9 mouse cellular contexts compared by ENCODE assay signal in genomic region chr4:3069341-3069740, GRCm38 (mm10).
DNase-seq lines count a peak whose midpoint lies in the region; ATAC-seq lines count a peak whose summit lies in the region.
"Had no signal": no experiment of that assay in that cellular context is flagged by ENCODE, and none has a peak within 500 bp of the region (broad histone marks: within the 10 kb centered on the region; RNA-seq: fewer than 3 reads in every experiment).

No protein-coding gene starts in this region.

- DNase-seq in embryonic facial prominence, embryonic 11.5 days (ENCODE audit: low spot score) = no peak
- no peak for DNase-seq in embryonic facial prominence, embryonic 10.5 days (ENCODE audit: low spot score)
- DNase-seq in midbrain, embryonic 10.5 days (ENCODE audit: low spot score) = no peak
- peak; percentile 2 for DNase-seq in naive thymus-derived CD4-positive, alpha-beta T cell, adult 2 months (ENCODE audit: low read depth)
- no peak for DNase-seq in adrenal gland, adult 2 months
- no peak for DNase-seq in adrenal gland, postnatal 14 days

- WGBS in embryonic facial prominence, embryonic 11.5 days = 67% methylated on average over 1 of the region's 1 CpGs
- WGBS in embryonic facial prominence, embryonic 10.5 days = 52% methylated on average over 1 of the region's 1 CpGs
- 50% methylated on average over 1 of the region's 1 CpGs for WGBS in midbrain, embryonic 12.5 days
- WGBS in midbrain, embryonic 10.5 days = 63% methylated on average over 1 of the region's 1 CpGs
- 63% methylated on average over 1 of the region's 1 CpGs for whole genome bisulfite sequencing in limb, embryonic 12.5 days

- H3K9ac ChIP-seq in embryonic facial prominence, embryonic 11.5 days (replicated peaks; ENCODE audit: low read length) = no peak overlapping the region
- H3K9ac ChIP-seq in midbrain, embryonic 12.5 days (replicated peaks) = no peak overlapping the region
- no peak overlapping the region for H3K9ac ChIP-seq in limb, embryonic 12.5 days (replicated peaks)

- ATAC-seq in embryonic facial prominence, embryonic 11.5 days (replicated peaks; ENCODE audit: insufficient number of reproducible peaks, low FRiP score, low TSS enrichment, low read depth) = 0 out of 2 replicates have a peak, but pooled peaks have one; percentile 10
- peak; percentile 31 for ATAC-seq in midbrain, embryonic 12.5 days (ENCODE audit: low FRiP score, low read depth)
- ATAC-seq in limb, embryonic 12.5 days (ENCODE audit: insufficient number of reproducible peaks, insufficient read depth, low FRiP score, low TSS enrichment, low read depth) = peak; percentile 37

- H3K36me3 ChIP-seq in embryonic facial prominence, embryonic 11.5 days (replicated peaks; ENCODE audit: control insufficient read depth, insufficient read depth, low read depth, low read length) = no peaks in the 10 kb centered on the region
- no peaks in the 10 kb centered on the region for H3K36me3 ChIP-seq in embryonic facial prominence, embryonic 10.5 days (replicated peaks)
- H3K36me3 ChIP-seq in midbrain, embryonic 12.5 days = no peaks in the 10 kb centered on the region
- no peaks in the 10 kb centered on the region for H3K36me3 ChIP-seq in midbrain, embryonic 10.5 days
- H3K36me3 ChIP-seq in limb, embryonic 12.5 days = no peaks in the 10 kb centered on the region

- H3K4me3 ChIP-seq in embryonic facial prominence, embryonic 11.5 days (ENCODE audit: low read depth, low read length) = no peak overlapping the region
- H3K4me3 ChIP-seq in embryonic facial prominence, embryonic 10.5 days = no peak overlapping the region
- H3K4me3 ChIP-seq in midbrain, embryonic 12.5 days = no peak overlapping the region
- no peak overlapping the region for H3K4me3 ChIP-seq in midbrain, embryonic 10.5 days
- no peak overlapping the region for H3K4me3 ChIP-seq in limb, embryonic 12.5 days (replicated peaks)
- H3K4me3 ChIP-seq: erythroblast, embryonic 14.5 days had no signal

- H3K27me3 ChIP-seq in embryonic facial prominence, embryonic 11.5 days (ENCODE audit: control insufficient read depth, insufficient read depth, low read length) = no peaks in the 10 kb centered on the region
- no peaks in the 10 kb centered on the region for H3K27me3 ChIP-seq in embryonic facial prominence, embryonic 10.5 days (replicated peaks; ENCODE audit: low read depth, poor library complexity, severe bottlenecking)
- H3K27me3 ChIP-seq in midbrain, embryonic 12.5 days = no peaks in the 10 kb centered on the region
- H3K27me3 ChIP-seq in midbrain, embryonic 10.5 days (ENCODE audit: low read depth, poor library complexity, severe bottlenecking) = no peaks in the 10 kb centered on the region
- H3K27me3 ChIP-seq in limb, embryonic 12.5 days = no peaks in the 10 kb centered on the region

- peaks cover 44% of the 10 kb centered on the region for H3K9me3 ChIP-seq in embryonic facial prominence, embryonic 11.5 days (replicated peaks; ENCODE audit: control insufficient read depth, low read length)
- peaks cover 85% of the 10 kb centered on the region for H3K9me3 ChIP-seq in embryonic facial prominence, embryonic 10.5 days
- H3K9me3 ChIP-seq in midbrain, embryonic 12.5 days = peaks cover 85% of the 10 kb centered on the region
- H3K9me3 ChIP-seq in midbrain, embryonic 10.5 days (replicated peaks) = peaks cover 85% of the 10 kb centered on the region
- peaks cover 84% of the 10 kb centered on the region for H3K9me3 ChIP-seq in limb, embryonic 12.5 days

- H3K4me1 ChIP-seq in embryonic facial prominence, embryonic 11.5 days (ENCODE audit: control insufficient read depth, insufficient read depth, low read length) = no peaks in the 10 kb centered on the region
- no peaks in the 10 kb centered on the region for H3K4me1 ChIP-seq in embryonic facial prominence, embryonic 10.5 days
- H3K4me1 ChIP-seq in midbrain, embryonic 12.5 days = no peaks in the 10 kb centered on the region
- H3K4me1 ChIP-seq in midbrain, embryonic 10.5 days = no peaks in the 10 kb centered on the region
- no peaks in the 10 kb centered on the region for H3K4me1 ChIP-seq in limb, embryonic 12.5 days (replicated peaks)

- no peak overlapping the region for H3K27ac ChIP-seq in embryonic facial prominence, embryonic 11.5 days (replicated peaks; ENCODE audit: low read depth, low read length)
- H3K27ac ChIP-seq in embryonic facial prominence, embryonic 10.5 days (replicated peaks) = no peak overlapping the region
- no peak overlapping the region for H3K27ac ChIP-seq in midbrain, embryonic 12.5 days (replicated peaks)
- no peak overlapping the region for H3K27ac ChIP-seq in midbrain, embryonic 10.5 days (replicated peaks)
- H3K27ac ChIP-seq in limb, embryonic 12.5 days = no peak overlapping the region

- no peak overlapping the region for H3K4me2 ChIP-seq in embryonic facial prominence, embryonic 11.5 days (ENCODE audit: low read depth, low read length)
- no peak overlapping the region for H3K4me2 ChIP-seq in midbrain, embryonic 12.5 days (replicated peaks)
- no peak overlapping the region for H3K4me2 ChIP-seq in limb, embryonic 12.5 days
